ENCODE assay signal across 7 mouse cellular contexts in the genomic region with DNA sequence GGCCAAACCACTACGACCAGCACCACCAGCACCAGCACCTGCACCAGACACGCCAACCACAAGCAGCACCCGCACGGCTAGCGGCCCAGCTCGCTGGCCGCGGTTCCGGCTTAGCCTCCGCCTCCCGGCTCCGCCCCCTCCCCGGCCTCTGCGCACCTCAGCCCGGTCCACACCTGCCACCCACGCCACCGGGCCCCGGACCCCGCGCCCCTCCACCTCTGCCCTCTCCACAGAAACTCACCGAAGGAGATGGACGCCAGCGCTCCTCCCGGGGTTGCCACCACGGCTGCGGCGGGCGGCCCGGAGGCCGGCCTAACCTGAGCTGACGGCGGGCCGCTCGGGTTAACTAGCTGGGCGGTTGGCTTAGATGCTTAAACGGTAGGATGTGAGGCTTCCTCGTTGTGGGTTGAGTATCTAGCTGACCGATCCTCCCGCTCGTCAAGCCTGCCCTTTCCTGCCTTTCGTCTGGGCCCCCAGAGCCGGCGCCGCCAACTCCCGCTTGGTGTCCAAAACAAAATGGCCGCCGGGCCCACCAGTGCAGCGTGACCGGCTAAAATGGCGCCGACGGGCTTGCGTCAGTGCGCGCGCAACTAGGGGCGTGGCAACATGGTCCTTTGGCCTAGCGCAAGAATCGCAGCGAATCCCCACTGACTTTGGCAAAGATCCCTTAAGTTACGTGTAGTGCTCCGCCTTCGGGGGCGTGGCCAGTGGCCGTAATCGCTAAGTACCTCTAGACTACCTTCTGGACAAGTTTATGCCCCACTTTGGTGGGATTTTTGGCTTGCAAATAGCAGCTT. TPM values are rescaled to one million over a fixed set of nuclear protein-coding genes. Genes with fewer than 3 reads are reported as not detected.
A peak's percentile ranks its signal among the peaks of the same experiment; 100 is the strongest.
DNase-seq lines count a peak whose midpoint lies in the region; ATAC-seq lines count a peak whose summit lies in the region.

A gene (minus strand): TSS at position 549 of the 797 bp plus-strand sequence.

- intact Hi-C loops in gastrocnemius, postnatal 36 days (cut with DNase I) = loop anchor here (1.0 kb wide), 1 partner anchor 19 kb away; no protein-coding TSS in a partner anchor
- intact Hi-C loops in left cerebral cortex, postnatal 25 days (cut with DNase I) = loop anchor here (1.0 to 5.0 kb wide), 2 partner anchors 18 to 143 kb away; a partner anchor contains a TSS

- peak within 1 kb of the TSS; percentile 97 for H3K4me3 ChIP-seq in intestine, embryonic 15.5 days (replicated peaks)
- H3K4me3 ChIP-seq in midbrain, embryonic 10.5 days = peak within 1 kb of the TSS; percentile 99

- peaks cover 8% of the 10 kb centered on the region; the same call in 1 of the 2 replicates for H3K36me3 ChIP-seq in intestine, embryonic 15.5 days
- H3K36me3 ChIP-seq in midbrain, embryonic 10.5 days = peaks cover 36% of the 10 kb centered on the region

- no peaks in the 10 kb centered on the region for H3K9me3 ChIP-seq in intestine, embryonic 15.5 days
- no peaks in the 10 kb centered on the region for H3K9me3 ChIP-seq in midbrain, embryonic 10.5 days (replicated peaks)

- H3K4me2 ChIP-seq in intestine, embryonic 15.5 days (replicated peaks) = peak within 1 kb of the TSS; percentile 61

- peak; percentile 99 for DNase-seq in adrenal gland, adult 2 months
- DNase-seq in embryo, embryonic 11.5 days (ENCODE audit: low read depth, low spot score) = peak; percentile 99
- DNase-seq in gastrocnemius, postnatal 36 days = peak; percentile 99
- peak; percentile 99 to 100 for DNase-seq in left cerebral cortex, postnatal 25 days (ENCODE audit: low spot score in 2 of 2)
- DNase-seq in midbrain, embryonic 10.5 days (ENCODE audit: low spot score) = peak; percentile 99
- peak; percentile 100 for DNase-seq in right cerebral cortex, postnatal 4 days

- no peaks in the 10 kb centered on the region for H3K27me3 ChIP-seq in intestine, embryonic 15.5 days (replicated peaks)
- H3K27me3 ChIP-seq in midbrain, embryonic 10.5 days (ENCODE audit: low read depth, poor library complexity, severe bottlenecking) = peaks cover 31% of the 10 kb centered on the region

- peak within 1 kb of the TSS; percentile 99 for H3K9ac ChIP-seq in intestine, embryonic 15.5 days

- H3K27ac ChIP-seq in intestine, embryonic 15.5 days = peak within 1 kb of the TSS; percentile 95
- peak within 1 kb of the TSS; percentile 100 for H3K27ac ChIP-seq in midbrain, embryonic 10.5 days (replicated peaks)

- peak; percentile 94 for ATAC-seq in intestine, embryonic 15.5 days

- peaks cover 21% of the 10 kb centered on the region for H3K4me1 ChIP-seq in intestine, embryonic 15.5 days (replicated peaks)
- H3K4me1 ChIP-seq in midbrain, embryonic 10.5 days = peaks cover 27% of the 10 kb centered on the region

- under 1% methylated on average over 66 of the region's 66 CpGs for WGBS in intestine, embryonic 15.5 days
- WGBS in midbrain, embryonic 10.5 days = under 1% methylated on average over 66 of the region's 66 CpGs

RNA-seq across cellular contexts. Expression of the gene that starts here (rescaled TPM):
- 100 to 1,000 TPM; 105 to 110 TPM for total RNA-seq in adrenal gland, adult 2 months (2021)
- polyA plus RNA-seq in adrenal gland, adult 2 months (2012; rRNA removed) = 34.5 and 37.2 TPM in 2 replicates
- 10 to 100 TPM; 84.4 to 90.1 TPM for total RNA-seq in gastrocnemius, postnatal 36 days (2021)
- polyA plus RNA-seq in intestine, embryonic 15.5 days (2015; fragmentation: Nextera tagmentation; extraction: Ambion mirVana) = 117 and 125 TPM in 2 replicates
- total RNA-seq in left cerebral cortex, postnatal 25 days (2021) = 100 to 1,000 TPM; 177 to 179 TPM
- 193 and 205 TPM in 2 replicates for polyA plus RNA-seq in midbrain, embryonic 10.5 days (2016; fragmentation: Nextera tagmentation; extraction: Ambion mirVana)

Comparison
In these comparisons a context has a peak if more than half of its experiments do, and no peak if none do; other contexts are left out.
1. Peak in every context shown above with its lines: DNase-seq, ATAC-seq, H3K4me3 ChIP-seq and H3K27ac ChIP-seq.